Mouse (Mus musculus): ENCODE results near the gene Rai1. TPM values are rescaled to one million over a fixed set of nuclear protein-coding genes. Genes with fewer than 3 reads are reported as not detected.
A peak's percentile ranks its signal among the peaks of the same experiment; 100 is the strongest.

The Rai1 gene
- total RNA-seq, 2 experiments from 2014 or later = 24.2 to 24.5 TPM

DNA sequence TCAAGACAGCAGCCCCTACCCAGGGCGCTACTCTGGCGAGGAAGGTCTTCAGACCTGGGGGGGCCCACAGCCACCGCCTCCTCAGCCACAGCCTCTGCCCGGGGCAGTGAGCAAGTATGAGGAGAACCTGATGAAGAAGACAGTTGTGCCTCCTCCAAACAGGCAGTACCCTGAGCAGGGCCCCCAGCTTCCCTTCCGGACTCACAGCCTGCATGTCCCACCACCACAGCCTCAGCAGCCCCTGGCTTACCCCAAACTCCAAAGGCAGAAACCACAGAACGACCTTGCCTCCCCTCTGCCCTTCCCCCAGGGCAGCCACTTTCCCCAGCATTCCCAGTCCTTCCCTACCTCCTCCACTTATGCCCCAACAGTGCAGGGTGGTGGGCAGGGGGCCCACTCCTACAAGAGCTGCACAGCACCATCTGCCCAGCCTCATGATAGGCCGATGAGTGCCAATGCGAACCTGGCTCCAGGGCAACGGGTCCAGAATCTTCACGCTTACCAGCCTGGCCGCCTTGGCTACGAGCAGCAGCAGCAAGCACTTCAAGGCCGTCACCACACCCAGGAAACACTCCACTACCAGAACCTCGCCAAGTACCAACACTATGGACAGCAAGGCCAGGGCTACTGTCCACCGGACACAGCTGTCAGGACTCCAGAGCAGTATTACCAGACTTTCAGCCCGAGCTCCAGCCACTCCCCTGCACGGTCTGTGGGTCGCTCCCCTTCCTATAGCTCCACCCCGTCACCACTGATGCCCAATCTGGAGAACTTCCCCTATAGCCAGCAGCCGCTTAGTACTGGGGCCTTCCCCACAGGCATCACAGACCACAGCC is 80.8 kb downstream of the Rai1 start:
- intact Hi-C loops (cut with DNase I) = no loop called here
- DNase-seq = no peak

DNA sequence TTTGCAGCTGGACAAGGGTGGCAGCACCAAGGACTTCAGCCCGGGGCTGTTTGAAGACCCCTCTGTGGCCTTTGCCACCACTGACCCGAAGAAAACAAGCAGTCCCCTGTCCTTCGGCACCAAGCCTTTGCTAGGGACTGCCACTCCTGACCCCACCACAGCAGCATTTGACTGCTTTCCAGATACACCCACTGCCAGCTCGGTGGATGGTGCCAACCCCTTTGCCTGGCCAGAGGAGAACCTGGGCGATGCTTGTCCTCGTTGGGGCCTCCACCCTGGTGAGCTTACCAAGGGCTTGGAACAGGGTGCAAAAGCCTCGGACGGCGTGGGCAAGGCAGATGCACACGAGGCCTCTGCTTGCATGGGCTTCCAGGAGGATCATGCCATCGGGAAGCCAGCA is 82.3 kb downstream of the Rai1 start:
- no peak for DNase-seq
- intact Hi-C loops (cut with DNase I) = no loop called here

DNA sequence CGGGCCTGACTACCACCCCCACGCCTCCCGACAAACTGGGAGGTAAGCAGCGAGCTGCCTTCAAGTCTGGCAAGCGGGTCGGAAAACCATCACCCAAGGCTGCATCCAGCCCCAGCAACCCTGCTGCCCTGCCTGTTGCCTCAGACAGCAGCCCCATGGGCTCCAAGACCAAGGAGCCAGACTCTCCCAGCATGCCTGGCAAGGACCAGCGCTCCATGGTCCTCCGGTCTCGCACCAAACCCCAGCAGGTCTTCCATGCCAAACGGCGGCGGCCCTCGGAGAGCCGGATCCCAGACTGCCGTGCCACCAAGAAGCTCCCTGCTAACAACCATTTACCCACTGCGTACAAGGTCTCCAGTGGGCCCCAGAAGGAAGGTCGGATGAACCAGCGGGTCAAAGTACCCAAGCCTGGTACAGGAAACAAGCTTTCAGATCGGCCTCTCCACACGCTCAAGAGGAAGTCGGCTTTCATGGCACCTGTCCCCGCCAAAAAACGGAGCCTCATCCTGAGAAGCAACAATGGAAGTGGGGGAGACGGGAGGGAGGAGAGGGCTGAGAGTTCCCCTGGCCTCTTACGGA is 83.6 kb downstream of the Rai1 start:
- intact Hi-C loops (cut with DNase I) = no loop called here
- DNase-seq = no peak

DNA sequence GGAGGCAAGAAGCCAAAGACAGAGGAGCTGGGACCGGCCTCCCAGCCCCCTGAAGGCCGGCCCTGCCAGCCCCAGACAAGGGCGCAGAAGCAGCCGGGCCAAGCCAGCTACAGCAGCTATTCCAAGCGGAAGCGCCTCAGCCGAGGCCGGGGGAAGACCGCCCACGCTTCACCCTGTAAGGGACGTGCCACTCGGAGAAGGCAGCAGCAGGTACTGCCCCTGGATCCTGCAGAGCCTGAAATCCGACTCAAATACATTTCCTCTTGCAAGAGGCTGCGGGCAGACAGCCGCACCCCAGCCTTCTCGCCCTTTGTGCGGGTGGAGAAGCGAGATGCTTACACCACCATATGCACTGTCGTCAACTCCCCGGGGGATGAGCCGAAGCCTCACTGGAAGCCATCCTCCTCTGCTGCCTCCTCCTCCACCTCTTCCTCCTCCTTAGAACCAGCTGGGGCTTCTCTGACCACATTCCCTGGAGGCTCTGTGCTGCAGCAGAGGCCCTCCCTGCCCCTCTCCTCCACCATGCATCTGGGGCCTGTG is 84.8 kb downstream of the Rai1 start:
- intact Hi-C loops (cut with DNase I) = no loop called here
- peak in 1 of 2 experiments; percentile 58 for DNase-seq

DNA sequence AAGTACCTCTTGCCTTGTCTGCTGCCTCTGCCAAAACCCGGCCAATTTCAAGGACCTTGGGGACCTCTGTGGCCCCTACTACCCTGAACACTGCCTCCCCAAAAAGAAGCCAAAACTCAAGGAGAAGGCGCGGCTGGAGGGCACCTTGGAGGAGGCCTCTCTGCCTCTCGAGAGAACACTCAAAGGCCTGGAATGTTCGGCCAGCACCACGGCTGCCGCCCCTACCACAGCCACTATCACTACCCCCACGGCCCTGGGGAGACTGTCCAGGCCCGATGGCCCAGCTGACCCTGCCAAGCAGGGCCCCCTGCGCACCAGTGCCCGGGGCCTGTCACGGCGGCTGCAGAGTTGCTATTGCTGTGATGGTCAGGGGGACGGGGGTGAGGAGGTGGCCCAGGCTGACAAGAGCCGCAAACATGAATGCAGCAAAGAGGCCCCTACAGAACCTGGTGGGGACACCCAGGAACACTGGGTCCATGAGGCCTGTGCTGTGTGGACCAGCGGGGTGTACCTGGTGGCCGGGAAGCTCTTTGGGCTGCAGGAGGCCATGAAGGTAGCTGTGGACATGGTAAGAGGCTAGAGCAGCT is 85.3 kb downstream of the Rai1 start:
- DNase-seq = no peak
- intact Hi-C loops (cut with DNase I) = no loop called here

DNA sequence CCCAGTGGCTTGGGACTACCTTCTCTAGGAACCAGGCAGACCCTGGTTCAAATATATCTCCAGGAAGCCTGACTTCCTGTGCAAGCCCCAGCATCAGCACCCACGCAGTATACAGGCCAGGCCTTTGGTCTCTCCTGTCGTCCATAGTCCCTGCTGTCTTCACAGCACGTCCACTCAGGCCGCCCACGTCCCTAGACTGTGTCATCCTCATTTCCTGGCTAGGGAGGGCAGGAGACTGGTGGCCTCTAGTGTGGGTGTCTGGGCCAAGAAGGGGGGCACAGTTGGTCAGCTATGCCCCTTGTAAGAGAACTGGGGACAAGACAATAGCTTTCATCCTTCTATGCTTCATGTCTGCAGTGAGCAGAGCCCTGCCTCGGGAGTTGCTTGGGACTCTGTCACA is 87.7 kb downstream of the Rai1 start:
- intact Hi-C loops (cut with DNase I) = no loop called here
- no peak for DNase-seq

DNA sequence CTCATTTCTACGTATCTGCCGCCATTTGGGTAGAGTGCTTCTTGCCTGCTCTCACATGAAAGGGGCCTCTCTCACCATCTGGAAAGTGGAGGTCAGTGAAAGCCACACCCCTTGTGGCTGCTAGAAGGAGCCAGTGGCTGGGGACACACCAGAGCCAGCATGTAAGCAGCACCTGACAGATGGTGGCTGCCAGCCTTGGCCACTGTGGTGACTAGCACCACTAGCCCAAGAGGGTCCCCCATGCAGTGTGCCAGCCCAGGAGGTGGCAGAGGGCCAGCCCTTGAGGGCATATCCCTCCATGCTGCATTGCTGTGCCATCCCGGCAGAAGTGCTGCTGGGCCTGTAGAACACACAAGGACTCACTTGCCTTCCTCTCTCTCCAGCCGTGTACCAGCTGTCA is 88.7 kb downstream of the Rai1 start:
- DNase-seq = no peak
- intact Hi-C loops (cut with DNase I) = no loop called here

DNA sequence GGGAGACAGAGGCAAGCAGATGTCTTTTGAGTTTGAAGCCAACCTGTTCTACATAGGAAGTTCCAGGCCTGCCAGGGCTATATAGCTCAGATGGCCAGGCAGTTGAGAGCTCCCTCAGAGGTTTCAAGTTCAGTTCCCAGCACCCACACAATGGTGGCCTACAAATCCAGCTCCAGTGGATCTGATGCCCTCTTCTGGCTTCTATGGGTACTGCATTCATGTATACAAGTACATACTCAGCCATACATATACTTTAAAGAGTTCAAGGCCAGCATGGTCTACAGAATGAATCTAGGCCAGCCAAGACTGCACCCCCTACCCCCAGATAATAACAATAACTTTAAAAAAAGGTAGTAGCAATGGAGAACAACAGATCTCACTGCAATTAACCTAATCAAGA is 90.3 kb downstream of the Rai1 start:
- DNase-seq = no peak
- intact Hi-C loops (cut with DNase I) = no loop called here

DNA sequence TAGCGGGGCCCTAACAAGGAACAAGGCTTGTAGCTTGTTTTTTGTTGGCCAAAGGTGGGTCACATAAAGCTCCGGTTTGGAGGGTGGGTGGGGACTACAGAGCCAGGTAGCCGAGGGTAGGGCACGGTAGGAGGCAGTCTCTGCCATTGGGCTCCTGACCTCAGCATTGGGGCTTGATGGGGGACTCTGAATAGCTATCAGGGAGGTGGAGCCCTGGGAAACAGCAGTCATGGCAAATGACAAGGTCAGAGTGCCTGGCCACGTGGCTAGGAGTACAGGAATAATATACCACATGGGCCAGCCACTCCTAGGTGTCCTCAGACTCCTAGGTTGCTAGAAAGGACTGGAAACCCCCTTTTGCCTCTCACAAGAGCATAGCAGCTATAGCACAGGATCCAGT is 91.5 kb downstream of the Rai1 start:
- intact Hi-C loops (cut with DNase I) = no loop called here

DNA sequence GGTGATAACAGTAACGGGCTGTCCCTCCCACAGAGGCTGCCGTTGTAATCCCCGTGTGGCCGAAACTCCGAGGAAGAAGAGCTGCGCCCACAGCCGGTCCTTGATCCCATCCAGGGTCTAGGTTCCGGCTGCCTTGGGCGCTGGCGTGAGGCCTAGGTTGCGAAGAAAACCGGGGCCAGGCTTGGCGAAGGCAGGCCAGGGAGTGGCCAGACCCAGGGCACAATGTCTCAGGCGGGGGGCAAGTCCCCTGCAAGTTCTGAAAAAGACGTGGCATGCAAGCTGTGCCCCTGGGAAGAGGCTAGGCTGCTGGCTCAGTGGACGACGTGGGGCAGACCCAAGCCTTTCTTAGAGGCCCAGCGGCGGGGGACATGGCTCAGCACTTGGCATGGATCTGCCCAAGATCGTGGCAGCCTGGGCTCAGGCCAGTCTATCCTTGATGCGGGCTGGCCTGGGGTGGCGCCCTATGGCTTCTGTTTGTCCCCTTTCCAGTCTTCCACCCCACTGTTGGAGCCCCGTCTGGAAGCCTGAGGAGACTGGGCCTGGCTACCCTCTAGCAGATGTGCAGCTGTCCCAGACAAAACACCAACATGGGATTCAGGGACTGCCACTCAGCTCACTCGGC is 93.3 kb downstream of the Rai1 start:
- intact Hi-C loops (cut with DNase I) = loop anchor here (2.0 kb wide), 1 partner anchor 93 kb away; the partner anchor contains the start of gene Rai1
- DNase-seq = no peak

More for the DNA sequence above, 91.5 kb downstream of the Rai1 start:
- no peak for DNase-seq

DNA sequence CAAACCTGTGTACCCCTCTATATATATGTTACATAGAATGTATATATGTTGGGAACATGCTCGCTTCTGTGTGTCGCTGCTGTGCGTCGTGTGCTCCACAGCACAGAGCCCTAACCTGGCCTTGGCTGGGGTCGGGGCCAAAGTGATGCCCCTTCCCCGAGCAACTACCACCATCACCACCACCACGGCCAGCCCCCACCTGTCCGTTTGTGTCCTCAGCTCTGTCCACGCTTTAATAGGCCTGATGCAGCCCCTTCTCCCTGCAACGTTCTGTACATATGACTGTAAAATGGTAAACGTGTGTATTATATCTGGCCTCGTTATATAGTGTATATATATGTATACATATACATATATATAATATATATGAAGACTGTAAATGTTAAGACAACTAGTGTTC is 93.8 kb downstream of the Rai1 start:
- no peak for DNase-seq
- intact Hi-C loops (cut with DNase I) = loop anchor here (1.0 to 2.0 kb wide), 2 partner anchors 94 kb away; partner anchors contain the start of gene Rai1

DNA sequence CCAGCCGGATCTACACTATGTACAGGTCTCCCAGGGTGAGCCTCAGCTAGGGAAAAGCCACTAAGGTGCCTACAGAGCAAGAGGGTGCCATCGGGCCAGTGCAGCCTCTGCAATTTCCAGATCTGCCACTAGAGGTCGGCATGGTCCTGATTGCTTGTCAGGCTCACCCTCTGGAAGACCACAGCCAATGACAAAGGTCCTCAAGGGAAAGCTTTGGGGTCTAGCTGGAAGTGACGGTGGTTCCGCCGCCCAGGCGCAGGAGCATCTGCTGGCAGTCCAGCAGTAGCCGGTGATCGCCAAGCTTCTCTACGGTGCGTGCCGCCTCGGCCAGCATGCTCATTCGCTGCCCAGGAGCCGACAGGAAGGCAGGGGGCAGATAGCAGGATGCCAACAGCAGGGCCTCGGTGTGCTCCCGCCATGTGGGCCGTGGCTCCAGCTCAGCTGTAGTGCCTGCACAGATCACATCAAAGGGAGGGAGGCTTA is 94.9 kb downstream of the Rai1 start:
- intact Hi-C loops (cut with DNase I) = loop anchor here (1.0 to 2.0 kb wide), 3 partner anchors 93 to 213 kb away; partner anchors contain the start of gene Rai1
- DNase-seq = peak; percentile 94 to 97

DNA sequence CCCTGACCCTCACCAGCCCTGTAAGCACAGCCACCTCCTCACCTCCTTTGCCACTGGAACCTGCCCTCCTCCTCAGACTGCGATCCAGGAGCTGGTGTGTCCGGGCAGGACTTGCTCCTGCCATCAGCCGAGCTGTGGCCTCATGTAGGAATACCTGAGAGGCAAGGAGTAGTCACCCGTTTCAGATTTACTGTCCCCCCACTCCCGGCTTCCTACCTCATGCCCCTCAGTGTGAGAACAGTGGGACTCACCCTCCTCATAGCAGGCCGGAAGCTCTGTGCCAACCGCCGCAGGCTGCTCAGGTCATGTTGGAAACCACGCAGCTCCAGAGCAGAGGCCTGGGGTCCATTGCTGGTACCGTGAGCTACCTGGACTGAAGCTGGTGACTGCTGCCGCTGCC is 95.6 kb downstream of the Rai1 start:
- no peak for DNase-seq
- intact Hi-C loops (cut with DNase I) = loop anchor here (2.0 kb wide), 1 partner anchor 212 kb away; no protein-coding TSS in a partner anchor

DNA sequence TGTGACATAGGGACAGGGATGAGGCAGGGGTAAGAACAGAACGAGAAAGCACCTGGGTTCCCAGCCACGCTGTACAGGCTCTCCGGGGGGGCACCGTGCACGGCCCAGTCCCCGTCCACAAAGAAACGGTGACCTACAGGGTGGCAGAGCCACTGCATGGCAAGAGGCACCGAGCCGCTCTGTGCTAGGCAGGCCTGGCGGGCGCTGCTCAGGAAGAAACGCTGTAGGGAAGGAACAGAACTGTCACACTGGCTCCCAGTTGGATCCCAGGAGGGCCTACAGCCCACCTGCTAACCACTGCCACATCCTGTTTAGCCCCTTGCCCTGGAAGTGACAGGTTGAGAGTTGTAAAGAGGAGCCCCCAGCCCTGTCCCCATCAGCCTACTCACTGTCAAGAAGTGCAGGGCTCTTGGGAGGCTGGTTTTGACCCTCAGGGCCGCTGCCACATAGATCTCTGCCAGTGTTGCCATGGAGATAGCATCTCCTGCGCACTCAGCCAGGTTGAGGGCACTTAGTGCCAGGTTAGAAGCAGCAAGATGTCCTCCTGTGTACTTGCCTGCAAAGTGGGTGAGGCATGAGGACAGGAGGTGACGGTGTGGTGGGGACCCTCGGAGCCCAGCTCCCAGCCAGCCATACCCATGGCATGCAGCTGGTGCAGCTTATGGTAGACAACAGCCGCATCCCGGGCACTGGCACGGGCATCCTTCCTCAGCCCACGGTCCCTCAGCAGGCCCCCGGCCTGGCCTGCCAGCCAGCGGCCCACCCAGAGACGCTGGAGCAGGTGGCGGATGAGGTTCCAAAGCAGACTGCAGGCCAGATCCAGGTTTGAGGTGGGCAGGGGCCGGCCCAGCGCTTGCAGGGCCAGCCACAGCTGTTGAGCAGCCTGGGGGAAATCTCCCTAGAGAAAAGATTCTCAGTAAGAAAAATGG is 98.2 kb downstream of the Rai1 start:
- intact Hi-C loops (cut with DNase I) = no loop called here

DNA sequence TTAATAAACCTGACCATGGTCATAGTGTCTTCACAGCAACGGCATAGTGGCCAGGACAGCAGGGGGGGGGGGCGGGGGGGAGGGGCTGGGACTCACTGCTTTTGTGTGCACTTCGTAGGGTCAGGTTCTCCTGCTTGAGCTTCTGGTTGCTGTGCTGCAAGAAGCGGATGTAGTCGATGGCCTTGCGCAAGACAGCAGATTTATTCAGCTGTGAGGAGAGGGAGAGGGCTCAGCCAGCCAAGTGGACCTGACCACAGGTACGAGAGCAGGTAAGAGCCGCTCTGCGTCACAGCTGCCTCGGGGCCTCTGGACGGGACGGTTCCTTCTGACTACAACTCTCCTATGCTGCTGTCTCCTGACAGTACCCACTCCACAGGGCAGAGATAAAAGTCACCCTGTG is 100.2 kb downstream of the Rai1 start:
- no peak for DNase-seq
- intact Hi-C loops (cut with DNase I) = no loop called here

More for the DNA sequence above, 98.2 kb downstream of the Rai1 start:
- DNase-seq = no peak

DNA sequence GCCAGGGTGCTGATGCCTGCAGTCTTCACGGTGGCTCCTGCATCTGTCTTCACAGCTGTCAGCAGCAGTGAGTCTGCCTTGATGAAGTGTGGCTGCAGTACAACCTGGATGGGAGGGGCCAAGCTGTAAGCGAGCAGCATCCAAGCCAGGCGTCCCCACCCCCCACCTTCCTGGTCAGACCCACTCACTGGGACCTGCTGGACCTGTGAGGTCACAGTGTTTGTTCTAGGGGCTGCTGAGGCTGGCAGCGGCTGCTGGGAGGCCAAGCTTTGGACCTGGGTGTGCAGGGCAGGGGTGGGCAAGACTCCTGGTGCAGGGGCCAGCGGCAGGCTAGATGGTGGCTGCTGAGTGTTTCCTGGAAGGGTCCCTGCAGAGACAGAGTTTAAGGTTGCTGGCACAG is 101.4 kb downstream of the Rai1 start:
- intact Hi-C loops (cut with DNase I) = no loop called here
- no peak for DNase-seq

DNA sequence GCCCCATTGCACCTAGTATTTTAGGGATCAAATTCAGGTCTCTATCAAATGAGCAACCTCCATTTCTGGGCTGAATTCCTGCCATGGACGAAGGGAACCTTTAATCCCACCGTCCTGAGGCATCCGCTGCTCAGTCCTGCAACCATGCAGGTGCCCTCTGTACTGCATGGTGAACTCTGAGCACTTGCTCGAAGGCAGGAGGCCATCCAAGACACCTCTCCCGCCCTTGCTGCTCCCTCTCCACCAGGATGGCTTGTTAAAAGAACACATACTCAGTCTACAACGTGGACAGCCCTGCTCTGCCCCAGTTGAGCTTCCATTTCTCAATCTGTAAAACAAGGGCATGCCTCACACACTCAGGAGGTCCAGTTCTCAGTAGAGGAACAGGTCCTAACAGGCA is 103.4 kb downstream of the Rai1 start:
- DNase-seq = no peak

DNA sequence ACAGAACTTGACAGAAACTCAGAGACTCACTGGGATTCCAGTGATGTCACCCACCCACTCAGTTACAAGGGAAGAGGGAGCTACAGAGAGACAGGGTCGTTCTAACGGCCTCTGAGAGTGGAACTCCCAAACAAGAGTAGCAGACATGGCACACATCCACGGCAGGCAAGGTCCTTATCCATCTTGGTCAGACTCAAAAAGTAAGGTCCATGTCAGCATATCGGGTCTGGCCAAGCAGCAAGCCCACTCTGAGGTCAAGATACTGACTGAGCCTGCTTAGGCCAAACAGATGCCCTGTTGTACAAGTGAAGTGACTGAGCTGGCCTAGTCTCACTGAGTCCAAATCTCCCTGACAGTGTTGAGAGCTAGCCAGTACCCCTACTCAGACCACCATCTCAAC is 103.9 kb downstream of the Rai1 start:
- no peak for DNase-seq
- intact Hi-C loops (cut with DNase I) = no loop called here

More for the DNA sequence above, 103.4 kb downstream of the Rai1 start:
- intact Hi-C loops (cut with DNase I) = no loop called here

DNA sequence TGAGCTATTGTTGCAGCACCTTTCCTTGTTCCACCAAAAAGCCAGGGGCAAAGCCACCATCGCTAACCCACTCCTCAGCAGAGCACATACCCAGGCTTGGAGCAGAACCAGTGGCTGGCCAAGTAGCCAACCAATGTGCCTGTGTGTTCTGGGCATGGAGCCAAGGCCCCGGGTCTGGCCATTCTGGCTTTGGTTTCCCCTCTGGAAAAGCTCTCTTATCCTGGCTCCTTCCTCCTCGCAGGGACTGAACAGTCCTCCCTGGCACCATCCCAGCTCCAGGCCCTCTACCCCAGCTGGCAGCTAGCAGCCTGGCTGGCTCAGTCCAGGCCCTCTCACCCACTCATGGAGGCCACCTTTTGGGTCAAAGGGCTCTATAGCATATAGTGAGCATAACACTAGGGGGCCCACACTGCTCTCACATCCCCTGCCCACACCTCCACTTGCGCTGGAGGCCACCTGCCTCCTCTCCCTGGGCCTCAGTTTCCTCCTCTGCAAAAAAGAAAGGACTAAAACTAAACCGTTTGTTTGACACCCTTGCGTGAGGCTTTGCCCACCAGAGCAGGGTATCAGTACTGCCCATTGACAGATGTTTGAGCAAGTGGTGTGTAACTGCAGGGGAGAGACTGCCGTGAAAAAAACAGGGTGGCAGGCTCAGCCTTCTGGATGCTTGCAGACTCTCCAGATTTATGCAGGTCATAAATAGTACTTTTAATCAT is 104.6 kb downstream of the Rai1 start:
- intact Hi-C loops (cut with DNase I) = no loop called here
- peak; percentile 75 to 76 for DNase-seq

Data from heart, postnatal 36 days (tissue).